Mouse (Mus musculus) olfactory bulb, adult 2 months (tissue): ENCODE results near the gene Cdca4. TPM values are rescaled to one million over a fixed set of nuclear protein-coding genes. Genes with fewer than 3 reads are reported as not detected.
A peak's percentile ranks its signal among the peaks of the same experiment; 100 is the strongest.

ENCODE experiments used
- H3K27ac ChIP-seq: fragments of 200-500 bp; 2 replicates; pipeline ENCODE4 v1.5.1; 2012; ENCODE audit warnings: low read depth, low read length; ENCODE audit not compliant: insufficient read depth
- H3K4me1 ChIP-seq: fragments of 200-500 bp; 2 replicates; pipeline ENCODE4 v1.6.1; 2012; ENCODE audit warnings: low read length; ENCODE audit not compliant: control insufficient read depth, insufficient read depth
- H3K4me3 ChIP-seq: fragments of 200-500 bp; 2 replicates; pipeline ENCODE4 v1.5.1; 2012; ENCODE audit warnings: mild to moderate bottlenecking, low read depth, low read length, moderate library complexity; ENCODE audit not compliant: insufficient read depth
- CTCF ChIP-seq: fragments of 200-500 bp; IDR thresholded peaks from 2 replicates; pipeline ENCODE4 v1.5.1; 2012; ENCODE audit warnings: low read depth, mild to moderate bottlenecking, low read length, moderate library complexity; ENCODE audit not compliant: insufficient read depth
- POLR2A ChIP-seq: fragments of 200-500 bp; IDR thresholded peaks from 2 replicates; pipeline ENCODE4 v1.6.1; 2012; ENCODE audit warnings: mild to moderate bottlenecking, low read depth, low read length, moderate library complexity; ENCODE audit not compliant: insufficient read depth
- WGBS: fragments of 180-500 bp; shearing (Covaris S2); methylation state at CpG from one replicate; pipeline ENCODE4 v1.1.7; 2018; 5-methylcytosine and 5-hydroxymethylcytosine counted together
- polyA plus RNA-seq: library from polyadenylated mRNA; stranded (reverse); fragments of >200 nt; gene quantifications from 2 replicates; pipeline ENCODE4 v1.2.4, GENCODE M21; 2012; ENCODE audit warnings: low replicate concordance; ENCODE audit not compliant: missing spikeins, insufficient read depth, insufficient read length

Gene Cdca4
- polyA plus RNA-seq, 1 experiment = not detected

DNA sequence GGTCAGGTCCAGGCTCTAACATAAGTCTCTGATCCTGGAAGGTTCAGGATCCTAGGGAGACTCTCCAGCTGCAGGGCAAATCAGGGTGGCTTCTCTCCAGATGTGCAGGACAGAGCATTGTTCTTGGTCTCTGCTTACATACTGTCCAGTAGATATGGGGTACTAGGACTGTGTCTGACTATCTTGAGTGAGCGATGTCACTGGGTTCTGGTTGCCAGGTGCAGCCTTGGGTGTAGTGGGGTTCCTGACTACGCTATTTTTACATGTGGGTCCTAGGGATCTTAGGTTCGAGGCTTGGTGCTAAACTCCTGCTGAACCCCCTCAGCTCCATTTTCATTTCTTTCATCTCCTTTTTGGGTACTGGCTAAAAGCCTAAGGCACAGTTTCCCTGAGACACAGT lies 1.3 kb upstream of the Cdca4 start:
- Histone ChIP-seq H3K27ac (no peak overlapping the region), H3K4me3 (no peak overlapping the region), H3K4me1 (peaks cover 6% of the 10 kb centered on the region)
- no peak for TF ChIP-seq CTCF
- TF ChIP-seq POLR2A = no peak
- WGBS = 71% methylated on average over 3 of the region's 3 CpGs

DNA sequence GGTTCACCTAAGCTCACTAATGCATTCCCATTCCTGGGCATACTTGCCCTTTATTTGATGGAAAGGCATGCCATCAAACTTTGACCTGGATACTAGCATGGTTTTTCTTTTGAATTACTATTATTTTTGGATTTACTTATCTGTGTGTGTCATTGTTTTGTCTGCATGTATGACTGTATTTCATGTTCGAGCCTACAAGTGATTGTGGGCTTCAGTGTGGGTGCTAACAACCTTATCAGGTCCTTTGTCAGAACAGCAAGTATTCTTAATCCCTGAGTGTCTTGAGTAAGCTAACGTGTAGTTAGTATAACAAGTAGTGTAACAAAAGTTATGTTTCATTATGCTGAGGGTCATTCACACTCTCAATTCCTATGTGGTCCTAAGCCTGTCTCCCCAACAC lies 918 bp upstream of the Cdca4 start:
- WGBS = 9% methylated on average over 2 of the region's 2 CpGs
- peaks cover 6% of the 10 kb centered on the region for H3K4me1 ChIP-seq
- H3K27ac ChIP-seq = peak overlapping the region; percentile 33; the same call in 1 of the 2 replicates
- TF ChIP-seq CTCF = no peak
- no peak for TF ChIP-seq POLR2A
- peak overlapping the region; percentile 90 for H3K4me3 ChIP-seq

- Histone ChIP-seq H3K4me1 (peaks cover 9% of the 10 kb centered on the region), H3K4me3 (peak overlapping the region; percentile 79), H3K27ac (peak overlapping the region; percentile 53)
- TF ChIP-seq CTCF = no peak
- TF ChIP-seq POLR2A = no peak
- WGBS = under 1% methylated on average over 51 of the region's 51 CpGs
Observed at GRCm38 (mm10) chr12:112828501-112829243, 551 bp downstream of the Cdca4 start.

DNA sequence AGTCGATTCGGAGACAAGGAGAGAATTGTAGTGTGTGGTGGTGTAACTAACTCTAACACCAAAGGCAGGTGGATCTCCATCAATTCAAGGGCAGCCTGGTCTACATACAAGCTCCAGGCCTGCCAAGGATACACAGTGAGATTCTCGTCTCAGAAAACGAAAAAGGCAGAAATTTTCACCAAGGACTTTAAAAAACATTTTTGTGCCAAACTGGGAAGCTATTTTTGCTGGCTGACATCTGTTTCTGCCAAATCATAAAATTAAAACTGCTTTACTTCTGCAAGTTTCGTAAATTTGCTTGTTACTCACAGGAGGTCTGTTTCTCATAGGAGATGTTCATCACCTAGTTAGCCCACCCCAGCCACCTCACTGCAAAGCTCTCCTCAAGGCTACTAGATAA lies 3.3 kb downstream of the Cdca4 start:
- WGBS = 81% methylated on average over 5 of the region's 5 CpGs
- Histone ChIP-seq H3K4me1 (peaks cover 15% of the 10 kb centered on the region), H3K27ac (no peak overlapping the region), H3K4me3 (no peak overlapping the region)
- TF ChIP-seq POLR2A = no peak
- TF ChIP-seq CTCF = no peak

DNA sequence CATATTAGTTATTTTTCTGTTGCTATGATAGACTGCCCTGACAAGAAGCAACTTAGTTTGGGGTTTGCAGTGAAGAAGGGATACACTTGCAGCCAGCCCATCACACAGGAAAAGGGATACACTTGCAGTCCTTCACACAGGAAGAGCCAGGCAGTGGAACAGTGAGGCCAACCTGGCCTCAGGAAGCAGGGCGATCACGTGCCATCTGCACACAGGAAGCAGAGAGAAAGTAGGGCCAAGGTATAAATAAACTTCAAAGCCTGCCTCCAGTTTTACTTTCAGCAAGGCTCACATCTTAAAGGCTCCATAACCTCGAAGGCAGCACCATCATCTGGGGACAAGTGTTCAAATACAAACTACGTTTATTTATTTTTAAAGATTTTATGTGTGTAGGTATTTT lies 6.0 kb downstream of the Cdca4 start:
- whole genome bisulfite sequencing = 67% methylated on average over 4 of the region's 4 CpGs
- Histone ChIP-seq H3K4me3 (no peak overlapping the region), H3K4me1 (peaks cover 15% of the 10 kb centered on the region), H3K27ac (no peak overlapping the region)
- TF ChIP-seq POLR2A (no peak), CTCF (no peak)

GRCm38 (mm10) chr12:112822676-112823075 lies 6.5 kb downstream of the Cdca4 start:
- Histone ChIP-seq H3K4me1 (peaks cover 14% of the 10 kb centered on the region), H3K27ac (no peak overlapping the region), H3K4me3 (no peak overlapping the region)
- WGBS = 81% methylated on average over 2 of the region's 2 CpGs
- TF ChIP-seq CTCF = no peak
- no peak for TF ChIP-seq POLR2A

- WGBS = 74% methylated on average over 4 of the region's 4 CpGs
- TF ChIP-seq CTCF (no peak), POLR2A (no peak)
- H3K27ac ChIP-seq = no peak overlapping the region
Observed at GRCm38 (mm10) chr12:112821974-112822373, 7.2 kb downstream of the Cdca4 start.

DNA sequence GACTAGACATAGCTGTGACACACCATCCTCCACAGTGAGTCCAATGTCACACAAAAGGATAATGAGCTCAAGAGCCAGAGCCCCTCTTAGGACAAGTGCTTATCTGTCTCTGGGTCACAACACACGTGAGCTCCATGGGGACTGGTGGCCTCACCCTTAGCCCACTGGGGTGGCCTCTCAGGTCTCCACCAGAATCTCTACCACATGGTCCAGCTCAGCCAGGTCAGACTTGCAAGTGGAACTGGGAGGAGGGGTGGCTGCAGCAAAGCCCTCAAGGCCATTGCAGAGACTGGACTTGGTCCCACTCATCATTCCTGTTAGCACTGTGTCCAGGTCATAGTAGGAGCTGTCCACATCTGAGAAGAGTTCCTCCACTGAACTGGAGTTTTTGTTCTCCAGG lies 8.0 kb downstream of the Cdca4 start:
- WGBS = 62% methylated on average over 1 of the region's 1 CpGs
- TF ChIP-seq POLR2A = no peak
- no peak for TF ChIP-seq CTCF
- Histone ChIP-seq H3K4me3 (no peak overlapping the region), H3K4me1 (peaks cover 9% of the 10 kb centered on the region), H3K27ac (no peak overlapping the region)

More at GRCm38 (mm10) chr12:112821974-112822373, 7.2 kb downstream of the Cdca4 start:
- Histone ChIP-seq H3K4me3 (no peak overlapping the region), H3K4me1 (peaks cover 9% of the 10 kb centered on the region)

- H3K4me3 ChIP-seq = no peak overlapping the region
- no peak for TF ChIP-seq POLR2A
- no peak for TF ChIP-seq CTCF
- H3K4me1 ChIP-seq = peaks cover 9% of the 10 kb centered on the region
- H3K27ac ChIP-seq = no peak overlapping the region
- WGBS = 67% methylated on average over 12 of the region's 12 CpGs
Observed at GRCm38 (mm10) chr12:112820401-112820999, 8.7 kb downstream of the Cdca4 start.
